Mouse (Mus musculus) lung, embryonic 14.5 days (tissue): ENCODE data around the gene Olfr1453. TPM values are rescaled to one million over a fixed set of nuclear protein-coding genes. Genes with fewer than 3 reads are reported as not detected.
"Not testable (repeated sequence)": the region's sequence is repeated elsewhere in the genome, so short reads cannot be mapped to it uniquely, and the experiment has no call there.

Source experiments
- ATAC-seq: fragments of 200-750 bp; cut with Nextera tagmentation; 2 replicates; pipeline ENCODE4 v1.8.0; 2017; ENCODE audit warnings: mild to moderate bottlenecking, moderate TSS enrichment, moderate library complexity; ENCODE audit not compliant: insufficient read depth
- DNase-seq: peaks from one replicate; pipeline ENCODE4 v3.0.0-alpha.2; 2015
- H3K27ac ChIP-seq: fragments of 300-500 bp; sonication (generic); 2 replicates; pipeline ENCODE4 v1.5.1; 2014; ENCODE audit warnings: low read depth, mild to moderate bottlenecking, moderate library complexity
- H3K27me3 ChIP-seq: fragments of 300-500 bp; sonication (generic); 2 replicates; pipeline ENCODE4 v1.6.1; 2014; ENCODE audit warnings: low read length, control low read depth; ENCODE audit not compliant: insufficient read depth
- H3K36me3 ChIP-seq: fragments of 300-500 bp; sonication (generic); 2 replicates; pipeline ENCODE4 v1.6.1; 2014; ENCODE audit warnings: control low read depth; ENCODE audit not compliant: insufficient read depth
- H3K4me1 ChIP-seq: fragments of 300-500 bp; sonication (generic); 2 replicates; pipeline ENCODE4 v1.6.1; 2014; ENCODE audit warnings: antibody characterized with exemption, control low read depth; ENCODE audit not compliant: insufficient read depth
- H3K4me2 ChIP-seq: fragments of 300-500 bp; sonication (generic); 2 replicates; pipeline ENCODE4 v1.6.1; 2014; ENCODE audit warnings: mild to moderate bottlenecking
- H3K4me3 ChIP-seq: fragments of 300-500 bp; sonication (generic); 2 replicates; pipeline ENCODE4 v1.5.1; 2014; ENCODE audit warnings: low read depth, low read length
- H3K9ac ChIP-seq: fragments of 300-500 bp; sonication (generic); 2 replicates; pipeline ENCODE4 v1.6.1; 2014
- H3K9me3 ChIP-seq: fragments of 300-500 bp; sonication (generic); 2 replicates; pipeline ENCODE4 v1.6.1; 2016; ENCODE audit warnings: low read depth, low read length, control low read depth
- CTCF ChIP-seq: IDR thresholded peaks from 2 replicates; pipeline ENCODE4 v1.5.1; 2016; ENCODE audit warnings: antibody characterized with exemption, low read depth
- WGBS: fragments of 180-500 bp; shearing (Covaris S2); extraction: QIAGEN DNeasy Blood & Tissue Kit; methylation state at CpG from one replicate; pipeline ENCODE4 v1.1.7; 2014; 5-methylcytosine and 5-hydroxymethylcytosine counted together
- polyA plus RNA-seq: library from polyadenylated mRNA; unstranded; fragments of >200 nt; fragmentation: Nextera tagmentation; extraction: Ambion mirVana; gene quantifications from 2 replicates; pipeline ENCODE4 v1.2.1, GENCODE M21; 2014

The Olfr1453 gene
- not detected in 2 replicates for polyA plus RNA-seq

DNA sequence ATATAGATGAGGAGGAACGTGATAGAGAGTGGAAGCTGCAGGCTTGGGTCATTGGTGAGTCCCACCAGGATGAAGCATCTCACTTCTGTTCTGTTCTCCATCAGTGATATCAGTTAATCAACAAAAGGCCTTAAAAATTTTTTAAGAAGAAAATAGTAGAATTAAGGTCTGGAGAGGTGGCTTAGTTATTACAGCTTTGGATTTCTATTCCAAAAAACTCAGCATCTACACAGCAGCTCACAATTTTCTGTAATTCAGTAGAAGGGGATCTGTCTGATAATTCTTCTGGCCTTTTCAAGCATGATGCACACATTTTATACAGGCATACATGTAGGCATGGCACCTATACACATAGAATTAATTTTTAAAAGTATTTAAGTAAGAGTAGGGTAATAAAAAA lies at the start of gene Olfr1453:
Olfr1453 (minus strand) TSS at position 101 of the 400 bp plus-strand sequence.
- H3K27ac ChIP-seq, result no peak within 1 kb of the TSS
- H3K9me3 ChIP-seq, result no peaks in the 10 kb centered on the region
- WGBS, result 37% methylated on average over 1 of the region's 1 CpGs
- H3K27me3 ChIP-seq, result no peaks in the 10 kb centered on the region
- H3K9ac ChIP-seq, result no peak within 1 kb of the TSS
- ATAC-seq (no peak), DNase-seq (no peak)
- no peak for TF ChIP-seq CTCF
- no peak within 1 kb of the TSS for H3K4me3 ChIP-seq
- H3K36me3 ChIP-seq, result no peaks in the 10 kb centered on the region
- no peak within 1 kb of the TSS for H3K4me2 ChIP-seq
- no peaks in the 10 kb centered on the region for H3K4me1 ChIP-seq

DNA sequence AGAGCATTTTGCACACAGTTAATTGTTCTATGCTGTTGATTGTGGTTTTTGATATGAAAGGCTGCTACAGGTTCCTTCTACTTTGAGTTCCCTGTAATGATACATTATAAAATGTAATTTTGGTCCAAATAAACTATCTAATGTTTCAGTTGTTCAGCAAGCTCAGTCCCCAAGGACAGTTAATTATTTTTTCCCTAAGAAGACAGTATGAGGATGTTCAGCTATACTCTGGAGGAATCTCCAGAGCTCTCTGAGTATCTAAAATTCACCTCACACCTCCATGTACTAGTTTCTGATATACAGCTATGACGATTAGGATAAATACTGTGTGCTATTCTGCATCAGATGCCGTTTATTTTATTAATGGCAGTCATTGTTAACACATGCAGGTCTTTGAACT lies 32.2 kb upstream of the Olfr1453 start, which contains the start of gene Olfr1454:
Olfr1454 (plus strand) TSS at position 301 of the 400 bp plus-strand sequence.
- no peak for ATAC-seq
- H3K9ac ChIP-seq, result no peak within 1 kb of the TSS
- no peaks in the 10 kb centered on the region for H3K27me3 ChIP-seq
- no peak within 1 kb of the TSS for H3K27ac ChIP-seq
- no peak within 1 kb of the TSS for H3K4me3 ChIP-seq
- no peak within 1 kb of the TSS for H3K4me2 ChIP-seq
- no peak for TF ChIP-seq CTCF
- peaks cover 3% of the 10 kb centered on the region; the same call in 1 of the 2 replicates for H3K9me3 ChIP-seq
- no peak for DNase-seq
- WGBS, result 46% methylated on average over 2 of the region's 2 CpGs
- H3K4me1 ChIP-seq, result no peaks in the 10 kb centered on the region
- no peaks in the 10 kb centered on the region for H3K36me3 ChIP-seq

DNA sequence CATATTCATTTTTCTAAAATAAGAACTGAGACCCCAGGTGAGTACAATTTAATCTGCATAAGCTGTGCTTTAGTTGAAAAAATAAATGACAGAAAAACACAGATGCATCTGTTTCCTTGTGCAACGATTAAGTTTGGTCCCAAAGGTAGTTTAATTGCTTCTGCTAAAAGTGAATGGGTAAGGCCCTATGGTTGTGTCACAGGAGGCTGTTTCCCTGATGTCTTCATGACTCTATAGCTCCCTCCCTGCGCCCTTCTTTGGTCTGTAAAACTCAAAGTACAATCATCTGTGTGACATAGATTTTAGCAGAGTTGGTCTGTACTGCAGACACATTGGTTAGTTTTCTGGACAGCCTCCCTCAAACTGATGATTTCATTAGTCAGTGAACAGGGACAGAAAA lies 33.4 kb downstream of the Olfr1453 start, which contains the start of gene Olfr1451:
Olfr1451 (plus strand) TSS at position 301 of the 400 bp plus-strand sequence.
- no peaks in the 10 kb centered on the region for H3K27me3 ChIP-seq
- no peak for TF ChIP-seq CTCF
- H3K4me2 ChIP-seq, result no peak within 1 kb of the TSS
- WGBS, result 69% methylated on average over 2 of the region's 2 CpGs
- ATAC-seq, result no peak
- H3K4me3 ChIP-seq, result no peak within 1 kb of the TSS
- H3K36me3 ChIP-seq, result no peaks in the 10 kb centered on the region
- no peak within 1 kb of the TSS for H3K9ac ChIP-seq
- DNase-seq, result no peak
- no peaks in the 10 kb centered on the region for H3K4me1 ChIP-seq
- H3K9me3 ChIP-seq, result no peaks in the 10 kb centered on the region
- H3K27ac ChIP-seq, result no peak within 1 kb of the TSS

DNA sequence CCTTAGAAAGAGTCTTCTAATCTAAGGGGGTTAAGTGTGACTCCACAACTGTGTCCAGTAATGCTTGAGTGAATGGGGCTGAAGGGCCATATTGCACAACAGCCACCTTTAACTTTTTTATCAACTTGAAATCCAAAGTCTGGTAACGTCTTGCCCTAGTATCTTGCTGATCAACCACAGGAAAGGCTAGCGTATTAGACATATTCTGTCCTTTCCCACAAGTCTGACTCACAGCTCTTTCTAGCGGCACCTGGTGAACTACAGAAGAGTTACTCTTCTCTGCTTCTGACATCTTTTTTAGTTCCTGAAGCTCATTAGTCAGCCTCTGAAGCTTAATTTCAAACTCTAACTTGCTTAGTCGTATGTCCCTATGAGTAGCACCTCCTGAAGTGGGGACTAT lies 35.8 kb downstream of the Olfr1453 start:
- H3K4me2 ChIP-seq, H3K9ac ChIP-seq, ATAC-seq, DNase-seq, H3K4me1 ChIP-seq, H3K36me3 ChIP-seq, H3K27me3 ChIP-seq, H3K9me3 ChIP-seq, H3K27ac ChIP-seq, H3K4me3 ChIP-seq: not testable (repeated sequence)
- 91% methylated on average over 4 of the region's 4 CpGs for WGBS

Other genes starting within 250 kb of the Olfr1453 start
- 10.8 and 11.5 TPM in 2 replicates for gene Zfp91, start 232.2 kb downstream of the Olfr1453 start, polyA plus RNA-seq
- gene Lpxn, start 232.1 kb downstream of the Olfr1453 start, polyA plus RNA-seq, result 1.2 and 1.4 TPM in 2 replicates
- gene Gm5244, start 181.6 kb downstream of the Olfr1453 start, polyA plus RNA-seq, result not detected in 2 replicates
- gene Olfr1444, start 171.0 kb downstream of the Olfr1453 start, polyA plus RNA-seq, result not detected in 2 replicates
- gene Olfr1445, start 144.5 kb downstream of the Olfr1453 start, polyA plus RNA-seq, result not detected in 2 replicates
- gene Olfr1446, start 134.8 kb downstream of the Olfr1453 start, polyA plus RNA-seq, result not detected in 2 replicates
- not detected in 2 replicates for gene Olfr1447, start 124.6 kb downstream of the Olfr1453 start, polyA plus RNA-seq
- gene Olfr1448, start 103.9 kb downstream of the Olfr1453 start, polyA plus RNA-seq, result not detected in 2 replicates
- not detected in 2 replicates for gene Olfr1449, start 97.5 kb downstream of the Olfr1453 start, polyA plus RNA-seq
- gene Olfr1450, start 78.1 kb downstream of the Olfr1453 start, polyA plus RNA-seq, result not detected in 2 replicates
- not detected in 2 replicates for gene Olfr1451, start 33.3 kb downstream of the Olfr1453 start, polyA plus RNA-seq
- gene Olfr1454, start 32.3 kb upstream of the Olfr1453 start, polyA plus RNA-seq, result not detected in 2 replicates
- not detected in 2 replicates for gene Olfr1457, start 69.6 kb upstream of the Olfr1453 start, polyA plus RNA-seq
- not detected in 2 replicates for gene Olfr1458, start 78.4 kb upstream of the Olfr1453 start, polyA plus RNA-seq
- not detected in 2 replicates for gene Olfr1459, start 121.2 kb upstream of the Olfr1453 start, polyA plus RNA-seq
- not detected in 2 replicates for gene Olfr1461, start 134.7 kb upstream of the Olfr1453 start, polyA plus RNA-seq
- gene Olfr1462, start 157.4 kb upstream of the Olfr1453 start, polyA plus RNA-seq, result not detected in 2 replicates
- not detected in 2 replicates for gene Olfr1463, start 203.0 kb upstream of the Olfr1453 start, polyA plus RNA-seq